Mouse (Mus musculus): Measurements from ENCODE around the gene Dennd1a. TPM values are rescaled to one million over a fixed set of nuclear protein-coding genes. Genes with fewer than 3 reads are reported as not detected.

Gene Dennd1a
- polyA plus RNA-seq, 1 experiment: 11.9 TPM

GRCm38 (mm10) chr2:38319086-38319485, 31.9 kb upstream of the Dennd1a start:
- Histone ChIP-seq H3K36me3 (ENCODE audit: control insufficient read depth, insufficient read depth, low read length, poor library complexity, severe bottlenecking) (no peaks in the 10 kb centered on the region), H3K9ac (ENCODE audit: low read depth, poor library complexity, severe bottlenecking) (no peak overlapping the region), H3K27ac (ENCODE audit: insufficient read depth, low read length) (no peak overlapping the region), H3K27me3 (ENCODE audit: control insufficient read depth, insufficient read depth, low read length, poor library complexity, severe bottlenecking) (no peaks in the 10 kb centered on the region), H3K9me3 (replicated peaks; ENCODE audit: control insufficient read depth, insufficient read depth, low read length, poor library complexity, severe bottlenecking) (no peaks in the 10 kb centered on the region), H3K4me1 (ENCODE audit: control insufficient read depth, insufficient read depth, low read length) (no peaks in the 10 kb centered on the region), H3K4me3 (ENCODE audit: low read depth, low read length) (no peak overlapping the region)
- no peak for TF ChIP-seq CTCF (IDR thresholded peaks at IDR 0.05; ENCODE audit: low read depth, low read length)
- TF ChIP-seq POLR2A (IDR thresholded peaks at IDR 0.05; ENCODE audit: insufficient read depth, low read length): no peak
- TF ChIP-seq EP300 (IDR thresholded peaks at IDR 0.05; ENCODE audit: insufficient read depth, low read depth, low read length): no peak

- Histone ChIP-seq H3K27me3 (ENCODE audit: control insufficient read depth, insufficient read depth, low read length, poor library complexity, severe bottlenecking) (no peaks in the 10 kb centered on the region), H3K4me3 (ENCODE audit: low read depth, low read length) (no peak overlapping the region), H3K27ac (ENCODE audit: insufficient read depth, low read length) (no peak overlapping the region), H3K9ac (ENCODE audit: low read depth, poor library complexity, severe bottlenecking) (no peak overlapping the region), H3K9me3 (replicated peaks; ENCODE audit: control insufficient read depth, insufficient read depth, low read length, poor library complexity, severe bottlenecking) (no peaks in the 10 kb centered on the region), H3K36me3 (ENCODE audit: control insufficient read depth, insufficient read depth, low read length, poor library complexity, severe bottlenecking) (no peaks in the 10 kb centered on the region), H3K4me1 (ENCODE audit: control insufficient read depth, insufficient read depth, low read length) (no peaks in the 10 kb centered on the region)
- no peak for TF ChIP-seq CTCF (IDR thresholded peaks at IDR 0.05; ENCODE audit: low read depth, low read length)
- no peak for TF ChIP-seq POLR2A (IDR thresholded peaks at IDR 0.05; ENCODE audit: insufficient read depth, low read length)
- TF ChIP-seq EP300 (IDR thresholded peaks at IDR 0.05; ENCODE audit: insufficient read depth, low read depth, low read length): no peak
These were observed 26.2 kb upstream of the Dennd1a start for GRCm38 (mm10) chr2:38313399-38313798.

GRCm38 (mm10) chr2:38312921-38313320, 25.7 kb upstream of the Dennd1a start:
- H3K9ac ChIP-seq (ENCODE audit: low read depth, poor library complexity, severe bottlenecking): no peak overlapping the region
- H3K27me3 ChIP-seq (ENCODE audit: control insufficient read depth, insufficient read depth, low read length, poor library complexity, severe bottlenecking): no peaks in the 10 kb centered on the region
- no peak overlapping the region for H3K27ac ChIP-seq (ENCODE audit: insufficient read depth, low read length)

GRCm38 (mm10) chr2:38305152-38305551, 18.0 kb upstream of the Dennd1a start:
- Histone ChIP-seq H3K9me3 (replicated peaks; ENCODE audit: control insufficient read depth, insufficient read depth, low read length, poor library complexity, severe bottlenecking) (no peaks in the 10 kb centered on the region), H3K4me3 (ENCODE audit: low read depth, low read length) (no peak overlapping the region), H3K27me3 (ENCODE audit: control insufficient read depth, insufficient read depth, low read length, poor library complexity, severe bottlenecking) (no peaks in the 10 kb centered on the region), H3K9ac (ENCODE audit: low read depth, poor library complexity, severe bottlenecking) (no peak overlapping the region), H3K27ac (ENCODE audit: insufficient read depth, low read length) (no peak overlapping the region), H3K4me1 (ENCODE audit: control insufficient read depth, insufficient read depth, low read length) (no peaks in the 10 kb centered on the region), H3K36me3 (ENCODE audit: control insufficient read depth, insufficient read depth, low read length, poor library complexity, severe bottlenecking) (no peaks in the 10 kb centered on the region)
- TF ChIP-seq CTCF (IDR thresholded peaks at IDR 0.05; ENCODE audit: low read depth, low read length) (no peak), POLR2A (IDR thresholded peaks at IDR 0.05; ENCODE audit: insufficient read depth, low read length) (no peak), EP300 (IDR thresholded peaks at IDR 0.05; ENCODE audit: insufficient read depth, low read depth, low read length) (no peak)

More at GRCm38 (mm10) chr2:38312921-38313320, 25.7 kb upstream of the Dennd1a start:
- Histone ChIP-seq H3K4me1 (ENCODE audit: control insufficient read depth, insufficient read depth, low read length) (no peaks in the 10 kb centered on the region), H3K36me3 (ENCODE audit: control insufficient read depth, insufficient read depth, low read length, poor library complexity, severe bottlenecking) (no peaks in the 10 kb centered on the region), H3K4me3 (ENCODE audit: low read depth, low read length) (no peak overlapping the region), H3K9me3 (replicated peaks; ENCODE audit: control insufficient read depth, insufficient read depth, low read length, poor library complexity, severe bottlenecking) (no peaks in the 10 kb centered on the region)
- TF ChIP-seq POLR2A (IDR thresholded peaks at IDR 0.05; ENCODE audit: insufficient read depth, low read length) (no peak), EP300 (IDR thresholded peaks at IDR 0.05; ENCODE audit: insufficient read depth, low read depth, low read length) (no peak), CTCF (IDR thresholded peaks at IDR 0.05; ENCODE audit: low read depth, low read length) (no peak)

GRCm38 (mm10) chr2:38300941-38301340, 13.8 kb upstream of the Dennd1a start:
- H3K27ac ChIP-seq (ENCODE audit: insufficient read depth, low read length): no peak overlapping the region
- H3K4me1 ChIP-seq (ENCODE audit: control insufficient read depth, insufficient read depth, low read length): no peaks in the 10 kb centered on the region
- no peak overlapping the region for H3K9ac ChIP-seq (ENCODE audit: low read depth, poor library complexity, severe bottlenecking)
- TF ChIP-seq EP300 (IDR thresholded peaks at IDR 0.05; ENCODE audit: insufficient read depth, low read depth, low read length) (no peak), POLR2A (IDR thresholded peaks at IDR 0.05; ENCODE audit: insufficient read depth, low read length) (no peak), CTCF (IDR thresholded peaks at IDR 0.05; ENCODE audit: low read depth, low read length) (no peak)
- H3K36me3 ChIP-seq (ENCODE audit: control insufficient read depth, insufficient read depth, low read length, poor library complexity, severe bottlenecking): no peaks in the 10 kb centered on the region
- no peak overlapping the region for H3K4me3 ChIP-seq (ENCODE audit: low read depth, low read length)
- no peaks in the 10 kb centered on the region for H3K9me3 ChIP-seq (replicated peaks; ENCODE audit: control insufficient read depth, insufficient read depth, low read length, poor library complexity, severe bottlenecking)
- H3K27me3 ChIP-seq (ENCODE audit: control insufficient read depth, insufficient read depth, low read length, poor library complexity, severe bottlenecking): no peaks in the 10 kb centered on the region

GRCm38 (mm10) chr2:38295939-38296338, 8.7 kb upstream of the Dennd1a start:
- H3K4me3 ChIP-seq (ENCODE audit: low read depth, low read length): no peak overlapping the region
- no peaks in the 10 kb centered on the region for H3K27me3 ChIP-seq (ENCODE audit: control insufficient read depth, insufficient read depth, low read length, poor library complexity, severe bottlenecking)
- no peak overlapping the region for H3K9ac ChIP-seq (ENCODE audit: low read depth, poor library complexity, severe bottlenecking)
- no peaks in the 10 kb centered on the region for H3K9me3 ChIP-seq (replicated peaks; ENCODE audit: control insufficient read depth, insufficient read depth, low read length, poor library complexity, severe bottlenecking)
- no peak for TF ChIP-seq CTCF (IDR thresholded peaks at IDR 0.05; ENCODE audit: low read depth, low read length)
- no peak for TF ChIP-seq EP300 (IDR thresholded peaks at IDR 0.05; ENCODE audit: insufficient read depth, low read depth, low read length)
- no peak for TF ChIP-seq POLR2A (IDR thresholded peaks at IDR 0.05; ENCODE audit: insufficient read depth, low read length)
- H3K27ac ChIP-seq (ENCODE audit: insufficient read depth, low read length): no peak overlapping the region
- no peaks in the 10 kb centered on the region for H3K4me1 ChIP-seq (ENCODE audit: control insufficient read depth, insufficient read depth, low read length)
- H3K36me3 ChIP-seq (ENCODE audit: control insufficient read depth, insufficient read depth, low read length, poor library complexity, severe bottlenecking): no peaks in the 10 kb centered on the region

Data from ES-Bruce4 (cell line).